Mouse (Mus musculus): ENCODE results near the gene Tcf7l1. TPM values are rescaled to one million over a fixed set of nuclear protein-coding genes. Genes with fewer than 3 reads are reported as not detected.

Gene Tcf7l1
- total and polyA plus RNA-seq, 2 experiments from 2014 or later = 1.3 to 9.2 TPM

DNA sequence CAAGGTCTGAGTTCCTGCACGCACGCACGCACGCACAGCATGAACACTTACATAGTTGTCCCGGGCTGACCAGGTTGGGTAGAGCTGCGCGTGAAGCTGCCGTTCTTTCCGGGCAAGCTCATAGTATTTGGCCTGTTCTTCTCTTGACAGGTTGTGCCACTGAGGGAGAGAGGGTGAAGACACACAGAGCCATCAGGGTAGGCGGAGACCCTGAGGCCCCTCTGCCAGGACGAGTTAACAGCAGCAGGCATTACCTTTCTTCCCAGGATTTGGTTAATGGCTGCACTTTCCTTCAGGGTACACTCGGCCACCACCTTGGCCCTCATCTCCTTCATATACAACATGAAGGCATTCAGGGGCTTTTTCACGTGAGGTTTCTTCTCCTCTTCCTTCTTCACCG is 158.1 kb downstream of the Tcf7l1 start:
- Histone ChIP-seq H3K36me3 (replicated peaks; ENCODE audit: control insufficient read depth, insufficient read depth, low read length) (peaks cover 55% of the 10 kb centered on the region), H3K9me3 (replicated peaks; ENCODE audit: control insufficient read depth, low read length) (no peaks in the 10 kb centered on the region), H3K4me2 (ENCODE audit: low read depth, low read length) (no peak overlapping the region), H3K9ac (replicated peaks; ENCODE audit: low read depth, low read length) (no peak overlapping the region), H3K27me3 (ENCODE audit: control insufficient read depth, insufficient read depth, low read length) (no peaks in the 10 kb centered on the region), H3K4me1 (ENCODE audit: control insufficient read depth, insufficient read depth) (no peaks in the 10 kb centered on the region), H3K27ac (ENCODE audit: low read depth) (no peak overlapping the region), H3K4me3 (ENCODE audit: low read depth, low read length) (no peak overlapping the region)
- WGBS = 90% methylated on average over 14 of the region's 14 CpGs
- DNase-seq (ENCODE audit: low spot score) = no peak
- no peak for ATAC-seq (ENCODE audit: insufficient read depth, low read depth)
- TF ChIP-seq EP300 (IDR thresholded peaks at IDR 0.05; ENCODE audit: low read depth) (no peak), CTCF (IDR thresholded peaks at IDR 0.05; ENCODE audit: low read depth) (no peak)

GRCm38 (mm10) chr6:72630370-72630769 is 158.7 kb downstream of the Tcf7l1 start:
- H3K9me3 ChIP-seq (replicated peaks; ENCODE audit: control insufficient read depth, low read length) = no peaks in the 10 kb centered on the region
- H3K4me1 ChIP-seq (ENCODE audit: control insufficient read depth, insufficient read depth) = no peaks in the 10 kb centered on the region
- peaks cover 55% of the 10 kb centered on the region for H3K36me3 ChIP-seq (replicated peaks; ENCODE audit: control insufficient read depth, insufficient read depth, low read length)
- no peak for ATAC-seq (ENCODE audit: insufficient read depth, low read depth)
- 87% methylated on average over 2 of the region's 2 CpGs for WGBS
- TF ChIP-seq EP300 (IDR thresholded peaks at IDR 0.05; ENCODE audit: low read depth) (no peak), CTCF (IDR thresholded peaks at IDR 0.05; ENCODE audit: low read depth) (no peak)
- H3K4me3 ChIP-seq (ENCODE audit: low read depth, low read length) = no peak overlapping the region
- no peak overlapping the region for H3K9ac ChIP-seq (replicated peaks; ENCODE audit: low read depth, low read length)
- no peak for DNase-seq (ENCODE audit: low spot score)
- H3K27ac ChIP-seq (ENCODE audit: low read depth) = no peak overlapping the region
- no peaks in the 10 kb centered on the region for H3K27me3 ChIP-seq (ENCODE audit: control insufficient read depth, insufficient read depth, low read length)
- H3K4me2 ChIP-seq (ENCODE audit: low read depth, low read length) = no peak overlapping the region

GRCm38 (mm10) chr6:72627276-72627675 is 161.8 kb downstream of the Tcf7l1 start:
- Histone ChIP-seq H3K27me3 (ENCODE audit: control insufficient read depth, insufficient read depth, low read length) (no peaks in the 10 kb centered on the region), H3K36me3 (replicated peaks; ENCODE audit: control insufficient read depth, insufficient read depth, low read length) (peaks cover 48% of the 10 kb centered on the region), H3K4me3 (ENCODE audit: low read depth, low read length) (no peak overlapping the region), H3K4me2 (ENCODE audit: low read depth, low read length) (no peak overlapping the region), H3K9ac (replicated peaks; ENCODE audit: low read depth, low read length) (no peak overlapping the region), H3K27ac (ENCODE audit: low read depth) (no peak overlapping the region), H3K9me3 (replicated peaks; ENCODE audit: control insufficient read depth, low read length) (no peaks in the 10 kb centered on the region), H3K4me1 (ENCODE audit: control insufficient read depth, insufficient read depth) (no peaks in the 10 kb centered on the region)
- TF ChIP-seq CTCF (IDR thresholded peaks at IDR 0.05; ENCODE audit: low read depth) = no peak
- ATAC-seq (ENCODE audit: insufficient read depth, low read depth) = no peak
- WGBS = 85% methylated on average over 16 of the region's 16 CpGs
- no peak for DNase-seq (ENCODE audit: low spot score)

DNA sequence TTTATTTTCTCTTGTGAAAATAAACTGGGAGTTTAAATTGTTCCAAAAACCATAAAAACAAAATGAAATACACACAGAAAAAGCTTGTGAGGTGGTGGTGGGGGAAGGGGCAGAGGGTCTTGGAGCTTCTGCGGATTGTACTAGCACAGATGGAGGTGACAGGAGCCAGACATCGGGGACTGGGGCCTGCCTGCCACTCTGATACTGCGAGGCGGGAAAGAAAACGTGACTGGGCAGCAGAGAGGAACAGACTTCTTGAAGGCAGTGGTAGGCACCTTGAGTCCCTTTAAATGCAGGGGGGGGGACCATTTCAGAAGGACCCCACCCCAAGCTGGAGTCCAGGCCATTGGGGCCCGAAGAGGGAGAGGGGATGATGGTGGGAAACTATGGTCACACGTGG is 162.7 kb downstream of the Tcf7l1 start:
- WGBS = 73% methylated on average over 7 of the region's 7 CpGs
- Histone ChIP-seq H3K4me1 (ENCODE audit: control insufficient read depth, insufficient read depth) (no peaks in the 10 kb centered on the region), H3K27me3 (ENCODE audit: control insufficient read depth, insufficient read depth, low read length) (no peaks in the 10 kb centered on the region), H3K36me3 (replicated peaks; ENCODE audit: control insufficient read depth, insufficient read depth, low read length) (peaks cover 39% of the 10 kb centered on the region), H3K9ac (replicated peaks; ENCODE audit: low read depth, low read length) (no peak overlapping the region), H3K9me3 (replicated peaks; ENCODE audit: control insufficient read depth, low read length) (no peaks in the 10 kb centered on the region), H3K27ac (ENCODE audit: low read depth) (no peak overlapping the region), H3K4me2 (ENCODE audit: low read depth, low read length) (no peak overlapping the region), H3K4me3 (ENCODE audit: low read depth, low read length) (no peak overlapping the region)
- TF ChIP-seq CTCF (IDR thresholded peaks at IDR 0.05; ENCODE audit: low read depth) (no peak), EP300 (IDR thresholded peaks at IDR 0.05; ENCODE audit: low read depth) (no peak)
- DNase-seq (ENCODE audit: low spot score) (no peak), ATAC-seq (ENCODE audit: insufficient read depth, low read depth) (no peak)

GRCm38 (mm10) chr6:72623661-72624402 is 165.2 kb downstream of the Tcf7l1 start:
- no peak for ATAC-seq (ENCODE audit: insufficient read depth, low read depth)
- Histone ChIP-seq H3K4me1 (ENCODE audit: control insufficient read depth, insufficient read depth) (no peaks in the 10 kb centered on the region), H3K27ac (ENCODE audit: low read depth) (no peak overlapping the region), H3K4me2 (ENCODE audit: low read depth, low read length) (no peak overlapping the region), H3K27me3 (ENCODE audit: control insufficient read depth, insufficient read depth, low read length) (no peaks in the 10 kb centered on the region), H3K9me3 (replicated peaks; ENCODE audit: control insufficient read depth, low read length) (no peaks in the 10 kb centered on the region), H3K36me3 (replicated peaks; ENCODE audit: control insufficient read depth, insufficient read depth, low read length) (peaks cover 14% of the 10 kb centered on the region; the same call in 1 of the 2 replicates), H3K4me3 (ENCODE audit: low read depth, low read length) (no peak overlapping the region), H3K9ac (replicated peaks; ENCODE audit: low read depth, low read length) (no peak overlapping the region)
- WGBS = 87% methylated on average over 8 of the region's 8 CpGs
- no peak for DNase-seq (ENCODE audit: low spot score)
- TF ChIP-seq CTCF (IDR thresholded peaks at IDR 0.05; ENCODE audit: low read depth) = no peak
- TF ChIP-seq EP300 (IDR thresholded peaks at IDR 0.05; ENCODE audit: low read depth) = no peak

GRCm38 (mm10) chr6:72622917-72623316 is 166.1 kb downstream of the Tcf7l1 start:
- DNase-seq (ENCODE audit: low spot score) (no peak), ATAC-seq (ENCODE audit: insufficient read depth, low read depth) (no peak)
- Histone ChIP-seq H3K27ac (ENCODE audit: low read depth) (no peak overlapping the region), H3K4me2 (ENCODE audit: low read depth, low read length) (no peak overlapping the region), H3K9ac (replicated peaks; ENCODE audit: low read depth, low read length) (no peak overlapping the region), H3K27me3 (ENCODE audit: control insufficient read depth, insufficient read depth, low read length) (no peaks in the 10 kb centered on the region), H3K4me3 (ENCODE audit: low read depth, low read length) (no peak overlapping the region), H3K36me3 (replicated peaks; ENCODE audit: control insufficient read depth, insufficient read depth, low read length) (peaks cover 12% of the 10 kb centered on the region; the same call in 1 of the 2 replicates), H3K9me3 (replicated peaks; ENCODE audit: control insufficient read depth, low read length) (no peaks in the 10 kb centered on the region), H3K4me1 (ENCODE audit: control insufficient read depth, insufficient read depth) (no peaks in the 10 kb centered on the region)
- no peak for TF ChIP-seq EP300 (IDR thresholded peaks at IDR 0.05; ENCODE audit: low read depth)
- TF ChIP-seq CTCF (IDR thresholded peaks at IDR 0.05; ENCODE audit: low read depth) = no peak
- WGBS = 37% methylated on average over 3 of the region's 3 CpGs
